Mouse (Mus musculus) limb, embryonic 11.5 days (tissue): ENCODE data around the gene Prm2. TPM values are rescaled to one million over a fixed set of nuclear protein-coding genes. Genes with fewer than 3 reads are reported as not detected.

Source experiments
- ATAC-seq: fragments of 200-750 bp; cut with Nextera tagmentation; 2 replicates; pipeline ENCODE4 v1.8.0; 2017; ENCODE audit warnings: low read depth; ENCODE audit not compliant: insufficient number of reproducible peaks, low FRiP score, low TSS enrichment
- DNase-seq: peaks from one replicate; pipeline ENCODE4 v3.0.0-alpha.2; 2015; ENCODE audit warnings: low spot score
- H3K27ac ChIP-seq: fragments of 300-500 bp; sonication (generic); replicated peaks from 2 replicates; pipeline ENCODE4 v1.5.1; 2014; ENCODE audit warnings: low read depth, mild to moderate bottlenecking, low read length
- H3K27me3 ChIP-seq: fragments of 300-500 bp; sonication (generic); 2 replicates; pipeline ENCODE4 v1.6.1; 2014; ENCODE audit warnings: mild to moderate bottlenecking, low read length, mixed read lengths; ENCODE audit not compliant: control insufficient read depth, insufficient read depth
- H3K36me3 ChIP-seq: fragments of 300-500 bp; sonication (generic); 2 replicates; pipeline ENCODE4 v1.6.1; 2014; ENCODE audit warnings: mild to moderate bottlenecking, low read length, moderate library complexity, mixed read lengths; ENCODE audit not compliant: control insufficient read depth, insufficient read depth
- H3K4me1 ChIP-seq: fragments of 300-500 bp; sonication (generic); 2 replicates; pipeline ENCODE4 v1.6.1; 2014; ENCODE audit warnings: low read length, mixed read lengths; ENCODE audit not compliant: control insufficient read depth, insufficient read depth
- H3K4me2 ChIP-seq: fragments of 300-500 bp; sonication (generic); 2 replicates; pipeline ENCODE4 v1.6.1; 2014; ENCODE audit warnings: low read depth, mild to moderate bottlenecking, moderate library complexity; ENCODE audit not compliant: severe bottlenecking
- H3K4me3 ChIP-seq: fragments of 300-500 bp; sonication (generic); 2 replicates; pipeline ENCODE4 v1.5.1; 2014; ENCODE audit warnings: low read depth, low read length
- H3K9ac ChIP-seq: fragments of 300-500 bp; sonication (generic); 2 replicates; pipeline ENCODE4 v1.6.1; 2014; ENCODE audit warnings: mild to moderate bottlenecking, low read length
- H3K9me3 ChIP-seq: fragments of 300-500 bp; sonication (generic); 2 replicates; pipeline ENCODE4 v1.6.1; 2016; ENCODE audit warnings: low read length; ENCODE audit not compliant: control insufficient read depth
- WGBS: fragments of 180-500 bp; shearing (Covaris S2); extraction: QIAGEN DNeasy Blood & Tissue Kit; methylation state at CpG from one replicate; pipeline ENCODE4 v1.1.7; 2014; 5-methylcytosine and 5-hydroxymethylcytosine counted together
- polyA plus RNA-seq: library from polyadenylated mRNA; unstranded; fragments of >200 nt; fragmentation: Nextera tagmentation; extraction: Ambion mirVana; gene quantifications from 2 replicates; pipeline ENCODE4 v1.2.1, GENCODE M21; 2014

Gene Prm2
- polyA plus RNA-seq, 1 experiment from 2014 or later = not detected

GRCm38 (mm10) chr16:10784793-10785370, 11.1 kb downstream of the Prm2 start:
- H3K4me3 ChIP-seq = peak overlapping the region; percentile 66
- under 1% methylated on average over 50 of the region's 55 CpGs for WGBS

GRCm38 (mm10) chr16:10783883-10784792, 11.8 kb downstream of the Prm2 start:
- 3% methylated on average over 78 of the region's 81 CpGs for WGBS
- peak overlapping the region; percentile 78 for H3K9ac ChIP-seq
- H3K4me1 ChIP-seq = peaks cover 32% of the 10 kb centered on the region
- no peak for ATAC-seq
- H3K36me3 ChIP-seq = no peaks in the 10 kb centered on the region
- no peaks in the 10 kb centered on the region for H3K9me3 ChIP-seq
- no peaks in the 10 kb centered on the region for H3K27me3 ChIP-seq
- DNase-seq = peak; percentile 68
- peak overlapping the region; percentile 66 for H3K4me3 ChIP-seq
- peak overlapping the region; percentile 92 for H3K4me2 ChIP-seq
- peak overlapping the region; percentile 82; the same call in 1 of the 2 replicates for H3K27ac ChIP-seq

More at GRCm38 (mm10) chr16:10784793-10785370, 11.1 kb downstream of the Prm2 start:
- Histone ChIP-seq H3K27ac (peak overlapping the region; percentile 82), H3K27me3 (no peaks in the 10 kb centered on the region), H3K9ac (peak overlapping the region; percentile 78), H3K4me1 (peaks cover 32% of the 10 kb centered on the region), H3K9me3 (no peaks in the 10 kb centered on the region), H3K4me2 (peak overlapping the region; percentile 92), H3K36me3 (no peaks in the 10 kb centered on the region)
- ATAC-seq = peak; percentile 80
- DNase-seq = peak; percentile 98

- no peak for DNase-seq
- Histone ChIP-seq H3K9ac (no peak overlapping the region), H3K36me3 (no peaks in the 10 kb centered on the region), H3K4me3 (no peak overlapping the region), H3K27me3 (no peaks in the 10 kb centered on the region), H3K9me3 (no peaks in the 10 kb centered on the region), H3K4me2 (peak overlapping the region; percentile 92), H3K4me1 (peaks cover 32% of the 10 kb centered on the region), H3K27ac (no peak overlapping the region)
- 60% methylated on average over 8 of the region's 8 CpGs for WGBS
- ATAC-seq = no peak
These were observed 12.5 kb downstream of the Prm2 start for GRCm38 (mm10) chr16:10783451-10783850.

- no peaks in the 10 kb centered on the region for H3K36me3 ChIP-seq
- DNase-seq = no peak
- H3K9ac ChIP-seq = no peak overlapping the region
- no peak overlapping the region; the same call in 1 of the 2 replicates for H3K4me3 ChIP-seq
- 0 out of 2 replicates have a peak overlapping the region, but pooled peaks have one; percentile 92 for H3K4me2 ChIP-seq
- H3K27me3 ChIP-seq = no peaks in the 10 kb centered on the region
- peaks cover 32% of the 10 kb centered on the region for H3K4me1 ChIP-seq
- ATAC-seq = no peak
- WGBS = 36% methylated on average over 1 of the region's 1 CpGs
- H3K9me3 ChIP-seq = no peaks in the 10 kb centered on the region
- no peak overlapping the region for H3K27ac ChIP-seq
These were observed 12.8 kb downstream of the Prm2 start for GRCm38 (mm10) chr16:10783152-10783434.

- H3K27me3 ChIP-seq = no peaks in the 10 kb centered on the region
- 41% methylated on average over 6 of the region's 6 CpGs for WGBS
- no peak overlapping the region for H3K4me3 ChIP-seq
- peak overlapping the region; percentile 92 for H3K4me2 ChIP-seq
- no peaks in the 10 kb centered on the region for H3K9me3 ChIP-seq
- peaks cover 32% of the 10 kb centered on the region for H3K4me1 ChIP-seq
- H3K36me3 ChIP-seq = no peaks in the 10 kb centered on the region
- ATAC-seq (no peak), DNase-seq (no peak)
- H3K27ac ChIP-seq = no peak overlapping the region
- H3K9ac ChIP-seq = 0 out of 2 replicates have a peak overlapping the region, but pooled peaks have one; percentile 7
These were observed 13.4 kb downstream of the Prm2 start for GRCm38 (mm10) chr16:10782377-10783151.

- WGBS = 51% methylated on average over 9 of the region's 9 CpGs
- Histone ChIP-seq H3K9ac (no peak overlapping the region), H3K9me3 (no peaks in the 10 kb centered on the region), H3K4me3 (no peak overlapping the region), H3K4me2 (peak overlapping the region; percentile 12; the same call in 1 of the 2 replicates), H3K36me3 (no peaks in the 10 kb centered on the region), H3K27ac (no peak overlapping the region), H3K4me1 (peaks cover 32% of the 10 kb centered on the region), H3K27me3 (no peaks in the 10 kb centered on the region)
- peak; percentile 52 for DNase-seq
- no peak for ATAC-seq
These were observed 14.0 kb downstream of the Prm2 start for GRCm38 (mm10) chr16:10781862-10782371.

GRCm38 (mm10) chr16:10780631-10781120, 15.3 kb downstream of the Prm2 start:
- H3K9ac ChIP-seq = no peak overlapping the region
- no peaks in the 10 kb centered on the region for H3K36me3 ChIP-seq
- WGBS = 69% methylated on average over 5 of the region's 5 CpGs
- H3K4me3 ChIP-seq = no peak overlapping the region
- ATAC-seq (no peak), DNase-seq (no peak)
- H3K27ac ChIP-seq = no peak overlapping the region
- H3K4me1 ChIP-seq = peaks cover 28% of the 10 kb centered on the region
- no peaks in the 10 kb centered on the region for H3K27me3 ChIP-seq
- no peaks in the 10 kb centered on the region for H3K9me3 ChIP-seq
- H3K4me2 ChIP-seq = no peak overlapping the region
